Mouse (Mus musculus) T-helper 1 cell (primary cell): Measurements from ENCODE around the gene Mindy3.

Experiments
- in situ Hi-C: fragments of 300-600 bp; cut with MboI, MseI; formaldehyde crosslinking; loops from one replicate; pipeline ENCODE4 v1.15.1; 2025; ENCODE audit warnings: high pct_unique_total_duplicates

The Mindy3 gene

GRCm38 (mm10) chr2:12419262-12419655, at the start of gene Mindy3:
TSS of gene Mindy3 (minus strand) at chr2:12419470.
- in situ Hi-C loops: loop anchor here (25.0 kb wide), 3 partner anchors 857 to 1143 kb away; partner anchors contain the start of genes Pfkfb3 and Vim

DNA sequence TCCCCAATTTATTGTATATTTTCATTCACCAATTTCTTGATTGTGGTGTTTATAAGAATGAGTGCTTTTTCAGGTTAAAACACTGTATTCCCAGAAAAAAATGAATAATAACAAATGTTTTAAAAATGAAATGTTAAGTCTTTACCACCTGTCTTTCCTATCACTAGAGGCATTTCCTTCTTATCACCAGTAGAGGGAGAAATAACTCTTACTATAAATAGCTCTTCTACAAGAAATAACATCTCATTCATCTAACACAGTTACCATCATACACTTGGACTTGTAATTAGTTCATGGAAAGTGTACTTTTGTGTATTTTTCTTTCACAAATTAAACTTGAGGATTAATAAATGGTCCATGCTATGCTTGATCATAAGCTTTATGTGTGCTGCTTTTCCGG, 40.5 kb upstream of the Mindy3 start:
- in situ Hi-C loops: loop anchor here (10.0 kb wide), 1 partner anchor 795 kb away; no protein-coding TSS in a partner anchor

DNA sequence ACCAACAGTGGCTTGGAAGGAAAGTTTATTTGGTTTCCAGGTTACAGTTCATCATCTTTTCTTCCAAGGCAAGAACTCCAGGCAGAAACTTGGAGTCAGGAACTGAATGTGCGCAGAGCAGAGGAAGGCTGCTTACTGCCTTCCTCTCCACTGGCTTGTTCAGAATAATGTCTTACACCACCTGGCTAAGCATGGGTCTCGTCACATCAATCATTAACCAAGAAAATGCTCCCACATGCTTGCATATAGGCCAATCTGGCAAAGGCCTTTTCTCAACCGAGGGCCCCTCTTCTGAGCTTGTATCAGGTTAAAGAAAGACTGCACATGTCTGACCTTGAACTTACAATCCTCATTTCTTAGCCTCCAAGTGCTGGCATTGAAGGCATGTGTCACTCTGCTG, 30.8 kb upstream of the Mindy3 start:
- in situ Hi-C loops: loop anchor here (10.0 kb wide), 1 partner anchor 805 kb away; no protein-coding TSS in a partner anchor

- in situ Hi-C loops: no loop called here
Measured at GRCm38 (mm10) chr2:12440120-12440519, 20.9 kb upstream of the Mindy3 start.

- in situ Hi-C loops: loop anchor here (5.0 kb wide), 1 partner anchor 38 kb away; no protein-coding TSS in a partner anchor
Measured at GRCm38 (mm10) chr2:12439543-12439942, 20.3 kb upstream of the Mindy3 start.

GRCm38 (mm10) chr2:12438181-12438580, 18.9 kb upstream of the Mindy3 start:
- in situ Hi-C loops: loop anchor here (5.0 kb wide), 1 partner anchor 39 kb away; no protein-coding TSS in a partner anchor

DNA sequence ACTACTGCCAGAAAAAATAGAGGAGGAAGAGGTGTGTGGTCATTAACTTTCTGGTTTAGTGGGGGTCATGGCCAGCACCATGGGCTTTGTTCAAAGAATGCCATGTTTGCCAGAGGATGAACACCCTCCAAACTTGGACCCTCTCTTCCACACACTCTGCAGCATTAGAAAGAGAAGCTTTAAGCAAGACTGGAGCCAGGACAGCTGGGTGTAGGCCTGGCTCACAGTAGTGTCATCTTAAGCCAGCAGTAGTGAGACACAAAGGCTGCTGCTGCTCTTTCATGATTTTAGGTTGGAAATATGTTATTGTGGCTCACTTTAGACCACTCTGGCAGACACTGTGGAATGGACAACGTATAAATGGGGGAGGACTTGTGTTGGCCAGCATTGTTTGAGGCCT, 12.8 kb upstream of the Mindy3 start:
- in situ Hi-C loops: no loop called here

DNA sequence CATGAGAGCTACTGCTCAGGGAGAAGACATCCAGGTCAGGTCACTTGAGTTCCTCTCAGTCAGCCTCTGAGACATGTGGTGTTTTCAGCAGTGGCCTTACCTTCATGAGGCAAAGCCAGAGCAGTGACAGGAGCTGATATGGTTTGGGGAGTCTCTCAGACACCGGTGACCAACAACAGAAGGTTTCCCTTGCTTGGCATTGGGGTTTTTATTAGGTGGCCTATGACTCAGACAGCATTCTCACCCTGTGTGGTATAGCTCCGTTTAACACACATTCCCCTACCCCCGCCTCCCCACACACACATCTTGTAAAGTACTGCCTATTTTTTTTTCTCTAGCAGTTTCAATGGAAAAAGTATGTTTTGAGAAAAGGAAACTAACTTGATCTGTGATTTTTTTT, 5.1 kb upstream of the Mindy3 start:
- in situ Hi-C loops: loop anchor here (10.0 to 25.0 kb wide), 5 partner anchors 840 to 1350 kb away; partner anchors contain the start of genes Pfkfb3 and Vim

GRCm38 (mm10) chr2:12423426-12423825, 4.2 kb upstream of the Mindy3 start:
- in situ Hi-C loops: loop anchor here (10.0 to 25.0 kb wide), 5 partner anchors 841 to 1351 kb away; partner anchors contain the start of genes Pfkfb3 and Vim

GRCm38 (mm10) chr2:12418534-12419261, 572 bp downstream of the Mindy3 start:
- in situ Hi-C loops: loop anchor here (25.0 kb wide), 3 partner anchors 856 to 1144 kb away; partner anchors contain the start of genes Pfkfb3 and Vim

GRCm38 (mm10) chr2:12418121-12418520, 1.1 kb downstream of the Mindy3 start:
- in situ Hi-C loops: loop anchor here (25.0 kb wide), 3 partner anchors 856 to 1144 kb away; partner anchors contain the start of genes Pfkfb3 and Vim

DNA sequence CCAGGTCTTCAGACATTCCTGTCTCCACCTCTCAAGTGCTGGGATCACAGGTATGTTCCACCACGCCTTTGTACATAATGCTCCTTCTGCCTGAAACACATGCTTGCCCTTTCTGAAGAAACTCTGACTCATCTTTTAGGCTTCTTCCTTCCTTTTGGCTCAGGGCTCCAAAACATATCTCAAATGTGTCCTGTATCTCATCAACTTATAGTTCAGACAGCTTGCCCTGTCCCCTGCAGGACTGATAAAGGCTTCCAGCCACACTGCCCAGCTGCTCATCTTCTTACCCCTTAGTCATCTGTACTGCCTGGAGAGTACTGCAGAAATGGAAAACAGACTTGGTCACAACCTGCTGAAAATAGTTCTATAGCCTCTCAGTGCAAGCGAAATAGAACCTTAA, 7.0 kb downstream of the Mindy3 start:
- in situ Hi-C loops: loop anchor here (25.0 kb wide), 3 partner anchors 850 to 1150 kb away; partner anchors contain the start of genes Pfkfb3 and Vim

DNA sequence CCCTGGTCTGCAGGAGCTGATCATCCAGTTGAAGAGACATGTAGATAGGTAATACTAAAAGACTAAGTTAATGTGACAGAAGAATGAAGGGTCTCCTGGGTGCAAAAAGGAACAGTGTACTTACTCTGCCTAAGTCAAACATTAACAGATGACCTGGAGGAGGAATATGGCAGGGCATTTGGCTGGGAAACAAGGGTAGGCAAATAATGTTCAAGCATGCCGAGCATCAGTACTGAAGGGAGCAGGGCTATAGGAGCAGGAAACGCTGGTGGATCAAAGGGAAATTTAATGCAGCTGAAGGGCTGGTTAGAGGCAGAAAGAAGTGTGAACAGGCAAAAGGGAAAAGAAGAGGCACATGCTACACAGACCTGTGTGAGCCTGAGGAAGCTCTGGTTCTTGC, 8.1 kb downstream of the Mindy3 start:
- in situ Hi-C loops: loop anchor here (25.0 kb wide), 3 partner anchors 849 to 1151 kb away; partner anchors contain the start of genes Pfkfb3 and Vim

DNA sequence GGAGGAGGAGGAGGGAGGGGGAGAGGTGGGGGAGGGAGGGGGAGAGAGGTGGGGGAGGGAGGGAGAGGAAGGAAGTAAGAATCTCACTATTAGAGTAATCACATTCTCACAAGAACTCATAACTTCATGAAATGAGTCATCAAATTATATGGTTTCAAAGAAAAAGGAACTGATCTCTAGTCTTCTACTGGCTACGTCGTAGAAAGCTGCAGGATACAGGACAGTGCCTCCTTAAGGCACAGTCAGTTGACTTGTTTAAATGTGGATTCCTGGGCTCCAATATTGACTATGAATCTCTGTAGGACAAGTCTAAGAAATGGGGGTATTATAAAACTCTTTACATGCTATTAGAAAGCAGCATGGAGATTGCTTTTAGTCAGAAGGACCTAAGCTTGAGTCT, 12.5 kb downstream of the Mindy3 start:
- in situ Hi-C loops: loop anchor here (25.0 kb wide), 3 partner anchors 844 to 1156 kb away; partner anchors contain the start of genes Pfkfb3 and Vim

- in situ Hi-C loops: loop anchor here (25.0 kb wide), 3 partner anchors 840 to 1160 kb away; partner anchors contain the start of genes Pfkfb3 and Vim
Measured at GRCm38 (mm10) chr2:12402469-12402868, 16.8 kb downstream of the Mindy3 start.

GRCm38 (mm10) chr2:12401137-12401536, 18.1 kb downstream of the Mindy3 start:
- in situ Hi-C loops: loop anchor here (25.0 kb wide), 3 partner anchors 839 to 1161 kb away; partner anchors contain the start of genes Pfkfb3 and Vim

DNA sequence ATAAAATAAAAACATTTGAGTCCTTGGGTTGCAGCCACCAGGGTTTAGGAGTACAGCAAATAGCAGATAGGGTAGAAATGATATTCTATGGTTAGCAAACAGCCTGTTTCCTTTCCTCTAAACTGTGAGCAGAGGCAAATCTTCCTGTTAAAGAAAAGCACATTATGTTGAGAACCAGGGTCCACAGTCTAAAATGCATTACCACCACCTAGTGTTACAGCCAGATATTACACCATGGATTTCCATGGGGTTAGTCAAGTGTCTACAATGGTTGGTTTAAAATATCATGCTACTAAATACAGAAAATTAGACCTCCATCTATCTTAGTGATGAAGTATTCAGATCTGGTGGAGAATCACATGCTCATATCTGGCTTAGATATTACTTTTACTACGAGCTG, 30.2 kb downstream of the Mindy3 start:
- in situ Hi-C loops: no loop called here

DNA sequence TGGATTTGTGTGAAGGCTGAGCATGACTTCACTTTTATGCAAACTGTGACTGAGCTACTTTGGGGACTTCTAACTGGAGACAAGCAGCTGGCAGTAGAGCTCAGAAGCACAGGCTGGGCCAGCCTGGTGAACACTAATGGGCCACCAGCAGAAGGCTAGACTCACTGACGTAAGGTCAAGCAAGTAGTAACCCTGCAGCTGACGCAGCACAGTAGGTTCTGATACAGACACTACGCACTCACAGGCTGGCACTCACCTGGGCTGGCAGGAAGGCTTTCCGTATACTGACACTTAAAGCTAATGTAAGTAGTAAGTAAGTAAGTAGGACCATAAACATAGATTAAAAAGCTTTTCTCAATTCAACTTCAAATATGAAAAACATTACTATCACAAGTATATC, 30.7 kb downstream of the Mindy3 start:
- in situ Hi-C loops: no loop called here

- in situ Hi-C loops: no loop called here
Measured at GRCm38 (mm10) chr2:12384389-12384788, 34.9 kb downstream of the Mindy3 start.

DNA sequence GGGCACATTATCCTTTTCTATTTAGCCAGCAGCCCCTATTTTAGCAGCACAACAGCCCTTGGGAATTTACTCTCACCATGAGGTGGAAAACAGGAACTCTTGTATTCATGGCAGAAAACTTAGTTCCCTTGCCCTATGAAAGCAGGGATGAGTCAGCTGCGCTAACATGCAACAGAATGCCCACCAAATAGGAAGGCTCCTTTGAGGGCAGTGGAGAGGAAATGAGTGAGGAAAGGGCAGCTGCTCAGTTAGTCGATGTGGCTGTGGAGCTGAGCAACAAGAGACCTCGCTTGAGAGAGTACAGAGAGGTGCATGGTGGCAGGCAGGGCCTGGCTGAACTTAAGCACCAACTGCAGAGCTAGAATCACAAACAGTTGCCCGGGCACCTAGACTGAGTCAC, 36.6 kb downstream of the Mindy3 start:
- in situ Hi-C loops: no loop called here

GRCm38 (mm10) chr2:12380233-12380632, 39.0 kb downstream of the Mindy3 start:
- in situ Hi-C loops: no loop called here

- in situ Hi-C loops: no loop called here
Measured at GRCm38 (mm10) chr2:12378591-12378990, 40.7 kb downstream of the Mindy3 start.
